Mouse (Mus musculus) left cerebral cortex, adult 2 months (tissue): ENCODE data around the gene Omp. TPM values are rescaled to one million over a fixed set of nuclear protein-coding genes. Genes with fewer than 3 reads are reported as not detected.

Source experiments
- DNase-seq, 2 experiments: peaks; one replicate each; pipeline ENCODE4 v3.0.0; 2021 to 2022; ENCODE audit warnings: low spot score in 2 of 2, mixed read lengths in 1 of 2; ENCODE audit errors: extremely low spot score in 1 of 2
- H3K27ac ChIP-seq: fragments of 200-600 bp; 2 replicates; pipeline ENCODE4 v1.8.1; 2022
- H3K4me3 ChIP-seq: fragments of 200-600 bp; 2 replicates; pipeline ENCODE4 v1.8.1; 2022
- CTCF ChIP-seq: fragments of 200-600 bp; IDR thresholded peaks from 2 replicates; pipeline ENCODE4 v1.8.1; 2022; ENCODE audit warnings: antibody characterized with exemption, mild to moderate bottlenecking, moderate library complexity
- intact Hi-C: fragments of 180-260 bp; cut with DNase I; formaldehyde crosslinking; loops from one replicate; pipeline ENCODE4 v1.15.1; 2025
- total RNA-seq, 2 experiments: library from RNA; stranded (reverse); gene quantifications; 2 replicates each; pipeline ENCODE4 v1.2.3; 2021

The Omp gene
- total RNA-seq, 2 experiments from 2014 or later: 0.77 to 0.89 TPM

GRCm38 (mm10) chr7:98177929-98178559 is 32.7 kb upstream of the Omp start, which contains the start of gene Capn5:
TSS of gene Capn5 (minus strand) at chr7:98178274.
- TF ChIP-seq CTCF: peak; percentile 54
- peak; percentile 52 to 63 for DNase-seq
- Histone ChIP-seq H3K4me3 (peak within 1 kb of the TSS; percentile 80), H3K27ac (peak within 1 kb of the TSS; percentile 85)
- intact Hi-C loops: no loop called here

GRCm38 (mm10) chr7:98177566-98177928 is 32.2 kb upstream of the Omp start:
- intact Hi-C loops: no loop called here
- no peak for DNase-seq
- Histone ChIP-seq H3K27ac (peak overlapping the region; percentile 85), H3K4me3 (peak overlapping the region; percentile 80)
- no peak for TF ChIP-seq CTCF

GRCm38 (mm10) chr7:98177071-98177485 is 31.8 kb upstream of the Omp start:
- intact Hi-C loops: no loop called here
- Histone ChIP-seq H3K27ac (no peak overlapping the region), H3K4me3 (peak overlapping the region; percentile 80)
- TF ChIP-seq CTCF: no peak
- no peak for DNase-seq

GRCm38 (mm10) chr7:98176322-98177070 is 31.2 kb upstream of the Omp start:
- TF ChIP-seq CTCF: no peak
- intact Hi-C loops: no loop called here
- Histone ChIP-seq H3K27ac (no peak overlapping the region), H3K4me3 (no peak overlapping the region)
- no peak for DNase-seq

- intact Hi-C loops: no loop called here
- Histone ChIP-seq H3K4me3 (no peak overlapping the region), H3K27ac (no peak overlapping the region)
- no peak for DNase-seq
- no peak for TF ChIP-seq CTCF
These were observed 29.8 kb upstream of the Omp start for GRCm38 (mm10) chr7:98174883-98175755.

- intact Hi-C loops: no loop called here
- DNase-seq: no peak
- Histone ChIP-seq H3K27ac (no peak overlapping the region), H3K4me3 (no peak overlapping the region)
- no peak for TF ChIP-seq CTCF
These were observed 28.1 kb upstream of the Omp start for GRCm38 (mm10) chr7:98173408-98173807.

GRCm38 (mm10) chr7:98172661-98173060 is 27.4 kb upstream of the Omp start:
- Histone ChIP-seq H3K4me3 (no peak overlapping the region), H3K27ac (no peak overlapping the region)
- intact Hi-C loops: no loop called here
- TF ChIP-seq CTCF: no peak
- DNase-seq: peak in 1 of 2 experiments; percentile 9

GRCm38 (mm10) chr7:98171141-98172073 is 26.1 kb upstream of the Omp start:
- Histone ChIP-seq H3K4me3 (no peak overlapping the region), H3K27ac (peak overlapping the region; percentile 42)
- peak in 1 of 2 experiments; percentile 32 for DNase-seq
- no peak for TF ChIP-seq CTCF
- intact Hi-C loops: no loop called here

GRCm38 (mm10) chr7:98164999-98165528 is 19.8 kb upstream of the Omp start:
- no peak for TF ChIP-seq CTCF
- H3K4me3 ChIP-seq: no peak overlapping the region
- DNase-seq: peak in 1 of 2 experiments; percentile 20
- intact Hi-C loops: loop anchor here (10.0 kb wide), 1 partner anchor 270 kb away; no protein-coding TSS in a partner anchor
- no peak overlapping the region for H3K27ac ChIP-seq

GRCm38 (mm10) chr7:98164382-98164998 is 19.2 kb upstream of the Omp start:
- H3K27ac ChIP-seq: no peak overlapping the region
- TF ChIP-seq CTCF: no peak
- DNase-seq: peak in 1 of 2 experiments; percentile 10
- H3K4me3 ChIP-seq: no peak overlapping the region
- intact Hi-C loops: loop anchor here (10.0 kb wide), 1 partner anchor 270 kb away; no protein-coding TSS in a partner anchor
